Mouse (Mus musculus) small intestine, adult 2 months (tissue): ENCODE data around the gene Abcb6. TPM values are rescaled to one million over a fixed set of nuclear protein-coding genes. Genes with fewer than 3 reads are reported as not detected.
A peak's percentile ranks its signal among the peaks of the same experiment; 100 is the strongest.

Source experiments
- H3K27ac ChIP-seq: fragments of 200-500 bp; 2 replicates; pipeline ENCODE4 v1.5.1; 2012; ENCODE audit warnings: low read depth, low read length, control low read depth, inconsistent platforms; ENCODE audit not compliant: insufficient read depth
- H3K27me3 ChIP-seq: fragments of 200-500 bp; 2 replicates; pipeline ENCODE4 v1.6.1; 2012; ENCODE audit warnings: mild to moderate bottlenecking, moderate library complexity, low read length, inconsistent platforms; ENCODE audit not compliant: control insufficient read depth, insufficient read depth
- H3K36me3 ChIP-seq: fragments of 200-500 bp; 2 replicates; pipeline ENCODE4 v1.6.1; 2012; ENCODE audit warnings: mild to moderate bottlenecking, low read length, control low read depth, inconsistent platforms; ENCODE audit not compliant: control insufficient read depth, insufficient read depth
- H3K4me1 ChIP-seq: fragments of 200-500 bp; 2 replicates; pipeline ENCODE4 v1.6.1; 2012; ENCODE audit warnings: low read length, inconsistent platforms, mixed read lengths; ENCODE audit not compliant: control insufficient read depth, insufficient read depth, insufficient read length
- H3K4me3 ChIP-seq: fragments of 200-500 bp; 2 replicates; pipeline ENCODE4 v1.5.1; 2012; ENCODE audit warnings: low read depth, mild to moderate bottlenecking, control low read depth, inconsistent platforms, low read length, moderate library complexity
- CTCF ChIP-seq: fragments of 200-500 bp; IDR thresholded peaks from 2 replicates; pipeline ENCODE4 v1.5.1; 2012; ENCODE audit warnings: low read depth, mild to moderate bottlenecking, control low read depth, inconsistent platforms, low read length, moderate library complexity, mixed read lengths; ENCODE audit not compliant: insufficient replicate concordance, insufficient read length; ENCODE audit errors: extremely low read depth
- POLR2A ChIP-seq: fragments of 200-500 bp; IDR thresholded peaks from 2 replicates; pipeline ENCODE4 v1.6.1; 2012; ENCODE audit warnings: low read depth, mild to moderate bottlenecking, control low read depth, inconsistent platforms, low read length, moderate library complexity
- WGBS: fragments of 180-500 bp; shearing (Covaris S2); methylation state at CpG from one replicate; pipeline ENCODE4 v1.1.7; 2018; 5-methylcytosine and 5-hydroxymethylcytosine counted together
- polyA plus RNA-seq: library from polyadenylated mRNA; depleted of rRNA; stranded (reverse); fragments of >200 nt; gene quantifications from 2 replicates; pipeline ENCODE4 v1.2.3, GENCODE M21; 2012

Abcb6 gene
- polyA plus RNA-seq, 1 experiment: 22.1 TPM

DNA sequence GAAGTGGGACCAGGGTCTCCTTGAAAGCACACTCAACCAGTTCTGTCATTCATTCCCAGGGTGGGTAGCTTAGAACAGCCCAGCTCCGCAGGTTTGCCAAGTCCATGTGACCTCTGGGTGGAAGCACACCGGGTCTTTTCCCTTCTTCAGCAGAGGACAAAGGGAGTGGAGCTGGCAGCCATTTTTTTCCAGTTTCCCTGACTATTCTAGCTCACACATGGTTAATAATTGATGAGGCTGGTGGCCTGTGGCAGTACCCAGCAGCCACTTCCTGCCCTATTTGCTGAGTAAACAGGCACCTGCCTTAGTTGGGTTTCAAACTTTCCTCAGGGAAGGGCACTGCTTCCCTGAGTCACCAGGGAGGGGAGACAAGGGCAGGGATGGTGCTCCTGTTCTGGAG is 34.2 kb upstream of the Abcb6 start:
- TF ChIP-seq CTCF (no peak; the same call in 1 of the 2 replicates), POLR2A (no peak)
- WGBS: 25% methylated on average over 2 of the region's 2 CpGs
- Histone ChIP-seq H3K4me3 (no peak overlapping the region), H3K27me3 (no peaks in the 10 kb centered on the region), H3K36me3 (peaks cover 42% of the 10 kb centered on the region), H3K27ac (peak overlapping the region; percentile 96), H3K4me1 (peaks cover 39% of the 10 kb centered on the region)

GRCm38 (mm10) chr1:75213096-75213495 is 32.9 kb upstream of the Abcb6 start:
- H3K27me3 ChIP-seq: no peaks in the 10 kb centered on the region
- TF ChIP-seq CTCF: no peak
- TF ChIP-seq POLR2A: no peak
- H3K4me3 ChIP-seq: peak overlapping the region; percentile 27
- peaks cover 42% of the 10 kb centered on the region for H3K36me3 ChIP-seq
- H3K4me1 ChIP-seq: peaks cover 41% of the 10 kb centered on the region
- H3K27ac ChIP-seq: peak overlapping the region; percentile 96
- 24% methylated on average over 7 of the region's 7 CpGs for WGBS

DNA sequence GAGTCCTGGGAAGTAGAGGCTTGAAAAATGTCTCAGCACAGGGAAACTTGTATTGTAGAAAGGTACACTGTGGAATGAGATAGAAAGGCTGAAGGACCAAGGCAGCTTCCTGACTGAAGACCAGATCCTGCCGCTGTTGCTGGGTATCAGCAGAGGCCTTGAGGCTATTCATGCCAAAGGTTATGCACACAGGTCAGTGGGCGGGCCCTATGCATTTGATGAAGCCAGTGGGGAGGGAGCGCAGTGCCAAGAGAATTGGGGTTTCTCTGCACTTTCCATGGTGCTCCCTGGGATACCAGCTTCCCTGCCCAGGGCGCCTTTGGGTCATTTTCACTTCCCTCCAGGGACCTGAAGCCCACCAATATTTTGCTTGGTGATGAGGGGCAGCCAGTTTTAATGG is 32.4 kb upstream of the Abcb6 start:
- no peaks in the 10 kb centered on the region for H3K27me3 ChIP-seq
- TF ChIP-seq POLR2A: no peak
- no peak for TF ChIP-seq CTCF
- peak overlapping the region; percentile 71 for H3K27ac ChIP-seq
- peaks cover 41% of the 10 kb centered on the region for H3K4me1 ChIP-seq
- H3K36me3 ChIP-seq: peaks cover 42% of the 10 kb centered on the region
- WGBS: 65% methylated on average over 4 of the region's 4 CpGs
- H3K4me3 ChIP-seq: peak overlapping the region; percentile 27

DNA sequence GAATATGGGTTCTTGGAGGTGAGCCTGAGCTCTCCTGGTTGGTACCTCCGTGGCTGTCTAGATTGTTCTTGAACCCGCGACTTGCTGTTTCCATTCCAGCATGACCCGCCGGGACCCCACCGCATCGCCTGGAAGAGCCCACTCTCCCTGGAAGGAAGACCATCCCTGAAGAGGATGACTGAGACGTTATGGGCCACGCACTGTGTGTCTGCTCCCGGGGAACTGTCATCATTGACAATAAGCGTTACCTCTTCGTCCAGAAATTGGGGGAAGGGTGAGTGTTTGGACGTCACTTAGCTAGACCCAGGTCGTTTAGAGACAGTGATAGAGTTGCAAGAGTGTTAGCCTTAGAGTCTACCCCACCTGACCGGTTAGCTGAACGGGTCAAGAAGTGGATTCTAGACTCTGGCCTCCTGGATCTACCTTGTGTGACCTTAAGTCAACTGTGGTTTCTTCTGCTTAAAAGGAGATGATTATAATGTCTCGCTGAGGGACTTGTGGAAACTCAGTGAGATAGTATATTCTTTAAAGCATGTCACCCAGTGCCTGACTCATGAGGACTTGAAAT is 31.0 kb upstream of the Abcb6 start:
- Histone ChIP-seq H3K27ac (peak overlapping the region; percentile 49), H3K27me3 (no peaks in the 10 kb centered on the region), H3K4me1 (peaks cover 39% of the 10 kb centered on the region), H3K36me3 (peaks cover 36% of the 10 kb centered on the region), H3K4me3 (peak overlapping the region; percentile 88)
- TF ChIP-seq POLR2A: no peak
- TF ChIP-seq CTCF: no peak
- WGBS: 4% methylated on average over 17 of the region's 17 CpGs

DNA sequence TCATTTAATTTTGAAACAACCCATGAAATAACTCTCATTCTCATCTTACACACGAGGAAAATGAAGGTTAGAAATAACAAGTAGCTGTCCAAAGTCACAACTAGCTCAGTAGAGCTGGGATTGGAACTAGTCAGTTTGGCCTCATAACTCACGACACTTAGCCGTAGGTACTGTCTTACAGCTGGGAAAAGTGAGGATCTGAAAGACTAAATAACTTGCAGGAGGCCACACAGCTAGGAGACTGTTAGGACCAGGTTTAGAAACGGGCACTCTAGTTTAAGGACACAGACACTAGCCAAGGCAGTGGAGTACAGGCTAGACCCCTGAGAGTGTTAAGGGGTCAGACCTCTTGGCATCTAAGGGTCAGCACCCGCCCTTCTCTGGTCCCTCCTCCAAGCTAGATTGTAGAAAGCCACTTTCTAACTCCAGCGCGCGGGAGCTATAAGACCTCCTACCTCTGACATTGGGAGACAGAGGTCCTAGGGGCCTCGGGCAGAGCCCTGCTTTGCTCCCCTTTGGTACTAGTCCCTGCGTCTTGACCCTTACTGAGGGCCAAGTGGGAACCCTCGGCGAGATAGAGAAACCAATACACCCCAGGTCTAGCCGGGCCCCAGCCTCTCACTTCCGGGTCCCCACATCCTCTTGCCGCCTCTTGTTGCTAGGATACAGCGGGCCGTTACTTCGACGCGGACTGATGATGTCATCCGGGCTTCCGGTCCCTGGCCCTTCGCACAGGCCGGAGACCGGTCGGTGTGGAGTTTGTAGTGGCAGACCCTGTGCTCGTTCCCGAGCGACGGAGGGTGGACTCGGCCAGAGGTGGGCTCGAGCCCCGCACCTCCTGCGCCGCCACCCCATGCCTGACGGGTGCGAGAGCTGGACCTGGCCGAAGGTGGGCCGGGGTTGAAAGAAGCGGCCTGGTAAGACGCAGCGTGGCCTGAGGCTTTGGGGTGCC is 30.2 kb upstream of the Abcb6 start, which contains the start of the genes Glb1l and Stk16:
TSS of gene Glb1l (minus strand) at position 678 of the 952 bp plus-strand sequence.
TSS of gene Stk16 (plus strand) at position 703 of the 952 bp plus-strand sequence.
- WGBS: 4% methylated on average over 42 of the region's 42 CpGs
- H3K27ac ChIP-seq: peak within 1 kb of the TSS; percentile 49
- H3K4me1 ChIP-seq: peaks cover 32% of the 10 kb centered on the region
- peaks cover 28% of the 10 kb centered on the region for H3K36me3 ChIP-seq
- no peaks in the 10 kb centered on the region for H3K27me3 ChIP-seq
- H3K4me3 ChIP-seq: peak within 1 kb of the TSS; percentile 88
- no peak for TF ChIP-seq CTCF
- TF ChIP-seq POLR2A: peak; percentile 67

- Histone ChIP-seq H3K27me3 (no peaks in the 10 kb centered on the region), H3K27ac (peak overlapping the region; percentile 19; the same call in 1 of the 2 replicates), H3K4me3 (peak overlapping the region; percentile 60), H3K36me3 (peaks cover 18% of the 10 kb centered on the region), H3K4me1 (peaks cover 26% of the 10 kb centered on the region)
- WGBS: 21% methylated on average over 34 of the region's 34 CpGs
- TF ChIP-seq CTCF: no peak
- no peak for TF ChIP-seq POLR2A
Measured at GRCm38 (mm10) chr1:75208967-75209678, 28.9 kb upstream of the Abcb6 start.
